Mouse (Mus musculus) stomach, postnatal 0 days (tissue): ENCODE data around the gene Gm49368.

ENCODE experiments used
- CTCF ChIP-seq: IDR thresholded peaks from 2 replicates; pipeline ENCODE4 v1.5.1; 2016; ENCODE audit warnings: antibody characterized with exemption, low read depth, mild to moderate bottlenecking, moderate library complexity
- EP300 ChIP-seq: optimal IDR thresholded peaks from 2 replicates; pipeline ENCODE3; 2016; ENCODE audit warnings: antibody characterized with exemption

DNA sequence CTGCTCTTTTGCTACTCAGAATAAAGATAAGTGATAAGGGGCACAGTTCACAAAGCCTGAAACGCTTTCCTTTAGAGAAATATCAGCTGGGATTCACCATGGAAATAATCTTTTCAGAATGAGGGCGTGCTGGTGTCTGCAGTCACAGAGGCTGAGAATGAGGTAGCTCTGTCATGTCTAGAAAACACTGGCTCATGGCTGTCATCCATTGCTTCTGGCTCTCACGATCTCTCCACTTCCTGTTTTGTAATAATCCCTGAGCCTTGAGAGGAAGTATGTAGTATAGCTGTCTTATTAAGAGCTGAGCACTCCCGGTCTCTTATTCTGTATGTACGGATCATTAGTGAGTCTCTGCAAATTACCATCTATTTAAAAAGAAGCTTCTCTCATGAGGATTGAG is 3.1 kb downstream of the Gm49368 start:
- TF ChIP-seq CTCF (no peak), EP300 (no peak)
